Mouse (Mus musculus) kidney, embryonic 16.5 days (tissue): Measurements from ENCODE around the gene Morn4. TPM values are rescaled to one million over a fixed set of nuclear protein-coding genes. Genes with fewer than 3 reads are reported as not detected.

ENCODE experiments used
- ATAC-seq: fragments of 200-750 bp; cut with Nextera tagmentation; 2 replicates; pipeline ENCODE4 v1.8.0; 2017; ENCODE audit warnings: moderate TSS enrichment; ENCODE audit not compliant: low FRiP score, low TSS enrichment
- H3K27ac ChIP-seq: fragments of 300-500 bp; sonication (generic); 2 replicates; pipeline ENCODE4 v1.5.1; 2014; ENCODE audit warnings: low read length
- H3K27me3 ChIP-seq: fragments of 300-500 bp; sonication (generic); 2 replicates; pipeline ENCODE4 v1.6.1; 2014; ENCODE audit warnings: low read length, control low read depth, mixed read lengths; ENCODE audit not compliant: insufficient read depth
- H3K36me3 ChIP-seq: fragments of 300-500 bp; sonication (generic); 2 replicates; pipeline ENCODE4 v1.6.1; 2014; ENCODE audit warnings: low read length, control low read depth, mixed read lengths; ENCODE audit not compliant: insufficient read depth
- H3K4me1 ChIP-seq: fragments of 300-500 bp; sonication (generic); 2 replicates; pipeline ENCODE4 v1.6.1; 2014; ENCODE audit warnings: low read length, control low read depth, mixed read lengths; ENCODE audit not compliant: insufficient read depth
- H3K4me2 ChIP-seq: fragments of 300-500 bp; sonication (generic); replicated peaks from 2 replicates; pipeline ENCODE4 v1.6.1; 2014; ENCODE audit warnings: low read depth, low read length
- H3K4me3 ChIP-seq: fragments of 300-500 bp; sonication (generic); 2 replicates; pipeline ENCODE4 v1.5.1; 2014; ENCODE audit warnings: mild to moderate bottlenecking, low read length
- H3K9ac ChIP-seq: fragments of 300-500 bp; sonication (generic); replicated peaks from 2 replicates; pipeline ENCODE4 v1.6.1; 2014; ENCODE audit warnings: low read length
- H3K9me3 ChIP-seq: fragments of 300-500 bp; sonication (generic); 2 replicates; pipeline ENCODE4 v1.6.1; 2016; ENCODE audit warnings: low read length, control low read depth
- WGBS: fragments of 180-500 bp; shearing (Covaris S2); extraction: QIAGEN DNeasy Blood & Tissue Kit; methylation state at CpG from one replicate; pipeline ENCODE4 v1.1.7; 2014; 5-methylcytosine and 5-hydroxymethylcytosine counted together
- polyA plus RNA-seq: library from polyadenylated mRNA; unstranded; fragments of >200 nt; fragmentation: Nextera tagmentation; extraction: Ambion mirVana; gene quantifications from 2 replicates; pipeline ENCODE4 v1.2.1, GENCODE M21; 2015

Gene Morn4
- polyA plus RNA-seq, 1 experiment from 2014 or later, result 32.7 TPM

- Histone ChIP-seq H3K27ac (no peak overlapping the region), H3K27me3 (no peaks in the 10 kb centered on the region), H3K9ac (no peak overlapping the region), H3K9me3 (no peaks in the 10 kb centered on the region), H3K4me2 (no peak overlapping the region), H3K36me3 (no peaks in the 10 kb centered on the region; the same call in 1 of the 2 replicates), H3K4me3 (no peak overlapping the region), H3K4me1 (peaks cover 8% of the 10 kb centered on the region; the same call in 1 of the 2 replicates)
- WGBS, result 63% methylated on average over 2 of the region's 2 CpGs
- no peak for ATAC-seq
Measured at GRCm38 (mm10) chr19:42055881-42056280, 30.3 kb downstream of the Morn4 start.

- 54% methylated on average over 6 of the region's 6 CpGs for WGBS
- ATAC-seq, result peak; percentile 85
- H3K27ac ChIP-seq, result peak overlapping the region; percentile 48; the same call in 1 of the 2 replicates
Measured at GRCm38 (mm10) chr19:42054255-42054654, 31.9 kb downstream of the Morn4 start.

GRCm38 (mm10) chr19:42051948-42052347, 34.2 kb downstream of the Morn4 start, which contains the start of gene 4933411K16Rik:
Gene 4933411K16Rik (plus strand): TSS chr19:42052248.
- H3K27ac ChIP-seq, result no peak within 1 kb of the TSS
- H3K36me3 ChIP-seq, result no peaks in the 10 kb centered on the region; the same call in 1 of the 2 replicates
- ATAC-seq, result no peak
- 71% methylated on average over 4 of the region's 4 CpGs for WGBS
- H3K4me3 ChIP-seq, result no peak within 1 kb of the TSS
- no peaks in the 10 kb centered on the region for H3K27me3 ChIP-seq
- no peak within 1 kb of the TSS for H3K9ac ChIP-seq
- no peaks in the 10 kb centered on the region for H3K9me3 ChIP-seq
- H3K4me2 ChIP-seq, result no peak within 1 kb of the TSS
- peaks cover 8% of the 10 kb centered on the region; the same call in 1 of the 2 replicates for H3K4me1 ChIP-seq

More at GRCm38 (mm10) chr19:42054255-42054654, 31.9 kb downstream of the Morn4 start:
- no peak overlapping the region for H3K4me3 ChIP-seq
- H3K9ac ChIP-seq, result no peak overlapping the region
- no peaks in the 10 kb centered on the region for H3K27me3 ChIP-seq
- H3K4me2 ChIP-seq, result no peak overlapping the region
- peaks cover 8% of the 10 kb centered on the region; the same call in 1 of the 2 replicates for H3K4me1 ChIP-seq
- H3K9me3 ChIP-seq, result no peaks in the 10 kb centered on the region
- H3K36me3 ChIP-seq, result no peaks in the 10 kb centered on the region; the same call in 1 of the 2 replicates

- Histone ChIP-seq H3K4me2 (no peak overlapping the region), H3K27ac (no peak overlapping the region), H3K9me3 (no peaks in the 10 kb centered on the region), H3K4me3 (no peak overlapping the region), H3K4me1 (peaks cover 8% of the 10 kb centered on the region; the same call in 1 of the 2 replicates), H3K36me3 (no peaks in the 10 kb centered on the region; the same call in 1 of the 2 replicates), H3K9ac (no peak overlapping the region), H3K27me3 (no peaks in the 10 kb centered on the region)
- WGBS, result 83% methylated on average over 3 of the region's 3 CpGs
- no peak for ATAC-seq
Measured at GRCm38 (mm10) chr19:42051351-42051750, 34.8 kb downstream of the Morn4 start.

- Histone ChIP-seq H3K4me3 (no peak overlapping the region), H3K27me3 (no peaks in the 10 kb centered on the region), H3K4me2 (no peak overlapping the region), H3K9ac (no peak overlapping the region), H3K36me3 (no peaks in the 10 kb centered on the region; the same call in 1 of the 2 replicates), H3K27ac (no peak overlapping the region), H3K4me1 (peaks cover 14% of the 10 kb centered on the region), H3K9me3 (no peaks in the 10 kb centered on the region)
- WGBS, result 74% methylated on average over 1 of the region's 1 CpGs
- ATAC-seq, result no peak
Measured at GRCm38 (mm10) chr19:42050251-42050650, 35.9 kb downstream of the Morn4 start.

- peaks cover 5% of the 10 kb centered on the region for H3K4me1 ChIP-seq
- no peaks in the 10 kb centered on the region for H3K9me3 ChIP-seq
- 20% methylated on average over 23 of the region's 23 CpGs for WGBS
- peak within 1 kb of the TSS; percentile 79 for H3K27ac ChIP-seq
- H3K36me3 ChIP-seq, result no peaks in the 10 kb centered on the region
- H3K4me3 ChIP-seq, result peak within 1 kb of the TSS; percentile 46
- peak within 1 kb of the TSS; percentile 63 for H3K9ac ChIP-seq
- ATAC-seq, result peak; percentile 97
- no peaks in the 10 kb centered on the region for H3K27me3 ChIP-seq
- H3K4me2 ChIP-seq, result peak within 1 kb of the TSS; percentile 56
Measured at GRCm38 (mm10) chr19:42045269-42046102, 40.7 kb downstream of the Morn4 start, which contains the start of gene Hoga1. Gene Hoga1 (plus strand): TSS chr19:42045610.

- no peak for ATAC-seq
- H3K4me1 ChIP-seq, result peaks cover 5% of the 10 kb centered on the region
- no peaks in the 10 kb centered on the region for H3K36me3 ChIP-seq
- no peaks in the 10 kb centered on the region for H3K9me3 ChIP-seq
- 97% methylated on average over 6 of the region's 6 CpGs for WGBS
- no peaks in the 10 kb centered on the region for H3K27me3 ChIP-seq
- H3K4me3 ChIP-seq, result no peak overlapping the region
- H3K4me2 ChIP-seq, result no peak overlapping the region
- H3K9ac ChIP-seq, result no peak overlapping the region
- H3K27ac ChIP-seq, result no peak overlapping the region
Measured at GRCm38 (mm10) chr19:42043988-42044387, 42.2 kb downstream of the Morn4 start.

GRCm38 (mm10) chr19:42038310-42038709, 47.8 kb downstream of the Morn4 start:
- Histone ChIP-seq H3K4me3 (no peak overlapping the region), H3K36me3 (0 out of 2 replicates have a peak, but pooled peaks cover 7% of the 10 kb centered on the region)
- WGBS, result 89% methylated on average over 12 of the region's 12 CpGs

GRCm38 (mm10) chr19:42037167-42037702, 48.9 kb downstream of the Morn4 start:
- no peaks in the 10 kb centered on the region for H3K9me3 ChIP-seq
- 64% methylated on average over 11 of the region's 11 CpGs for WGBS
- H3K27me3 ChIP-seq, result no peaks in the 10 kb centered on the region
- H3K9ac ChIP-seq, result no peak overlapping the region
- ATAC-seq, result no peak
- H3K36me3 ChIP-seq, result 0 out of 2 replicates have a peak, but pooled peaks cover 9% of the 10 kb centered on the region
- no peak overlapping the region for H3K27ac ChIP-seq
- H3K4me2 ChIP-seq, result no peak overlapping the region
- H3K4me3 ChIP-seq, result no peak overlapping the region
- 0 out of 2 replicates have a peak, but pooled peaks cover 7% of the 10 kb centered on the region for H3K4me1 ChIP-seq

More at GRCm38 (mm10) chr19:42038310-42038709, 47.8 kb downstream of the Morn4 start:
- no peaks in the 10 kb centered on the region for H3K9me3 ChIP-seq
- no peak overlapping the region for H3K4me2 ChIP-seq
- H3K4me1 ChIP-seq, result 0 out of 2 replicates have a peak, but pooled peaks cover 7% of the 10 kb centered on the region
- H3K9ac ChIP-seq, result no peak overlapping the region
- no peaks in the 10 kb centered on the region for H3K27me3 ChIP-seq
- no peak overlapping the region for H3K27ac ChIP-seq
- no peak for ATAC-seq
